Mouse (Mus musculus) lung, postnatal 0 days (tissue): ENCODE data around the gene Slc35f3.

Source experiments
- CTCF ChIP-seq: IDR thresholded peaks from 2 replicates; pipeline ENCODE4 v1.5.1; 2016; ENCODE audit warnings: antibody characterized with exemption, mild to moderate bottlenecking
- EP300 ChIP-seq: IDR thresholded peaks from 2 replicates; pipeline ENCODE4 v1.6.1; 2016; ENCODE audit warnings: antibody characterized with exemption, mild to moderate bottlenecking, control low read depth

DNA sequence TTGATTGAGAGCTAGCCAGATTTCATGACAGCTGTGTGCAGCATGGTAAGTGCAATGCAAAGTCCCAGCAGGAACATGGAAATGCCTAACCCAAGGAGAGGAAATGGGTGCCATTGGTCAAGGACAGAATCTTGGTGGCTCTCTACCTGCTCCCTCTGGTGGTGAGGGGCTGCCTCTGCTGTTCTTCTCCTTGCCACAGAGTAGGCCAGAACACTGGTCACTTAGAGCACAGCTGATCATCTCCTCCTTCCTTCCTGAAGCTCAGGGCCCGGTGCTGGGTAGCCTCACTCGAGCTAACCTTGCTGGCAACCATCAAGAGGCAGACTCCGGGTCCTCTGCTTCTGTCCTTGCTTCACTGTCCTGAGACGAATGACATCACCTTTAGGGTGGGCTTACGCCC, 84.4 kb downstream of the Slc35f3 start:
- TF ChIP-seq CTCF (peak; percentile 71), EP300 (no peak)
